Mouse (Mus musculus) liver, embryonic 14.5 days (tissue): ENCODE data around the gene Smc5.

Source experiments
- CTCF ChIP-seq: IDR thresholded peaks from 2 replicates; pipeline ENCODE4 v1.5.1; 2016; ENCODE audit warnings: antibody characterized with exemption, low read depth, control low read depth
- EP300 ChIP-seq: IDR thresholded peaks from 2 replicates; pipeline ENCODE4 v1.6.1; 2016; ENCODE audit warnings: antibody characterized with exemption, low read depth

- no peak for TF ChIP-seq CTCF
- TF ChIP-seq EP300 = no peak
Observed at GRCm38 (mm10) chr19:23306671-23307070, 33.0 kb upstream of the Smc5 start.
